Mouse (Mus musculus) olfactory bulb, adult 2 months (tissue): ENCODE measurements around the gene Cdkn1b. TPM values are rescaled to one million over a fixed set of nuclear protein-coding genes. Genes with fewer than 3 reads are reported as not detected.

Experiments used
- H3K27ac ChIP-seq: fragments of 200-500 bp; 2 replicates; pipeline ENCODE4 v1.5.1; 2012; ENCODE audit warnings: low read depth, low read length; ENCODE audit not compliant: insufficient read depth
- H3K4me1 ChIP-seq: fragments of 200-500 bp; 2 replicates; pipeline ENCODE4 v1.6.1; 2012; ENCODE audit warnings: low read length; ENCODE audit not compliant: control insufficient read depth, insufficient read depth
- H3K4me3 ChIP-seq: fragments of 200-500 bp; 2 replicates; pipeline ENCODE4 v1.5.1; 2012; ENCODE audit warnings: mild to moderate bottlenecking, low read depth, low read length, moderate library complexity; ENCODE audit not compliant: insufficient read depth
- CTCF ChIP-seq: fragments of 200-500 bp; IDR thresholded peaks from 2 replicates; pipeline ENCODE4 v1.5.1; 2012; ENCODE audit warnings: low read depth, mild to moderate bottlenecking, low read length, moderate library complexity; ENCODE audit not compliant: insufficient read depth
- POLR2A ChIP-seq: fragments of 200-500 bp; IDR thresholded peaks from 2 replicates; pipeline ENCODE4 v1.6.1; 2012; ENCODE audit warnings: mild to moderate bottlenecking, low read depth, low read length, moderate library complexity; ENCODE audit not compliant: insufficient read depth
- WGBS: fragments of 180-500 bp; shearing (Covaris S2); methylation state at CpG from one replicate; pipeline ENCODE4 v1.1.7; 2018; 5-methylcytosine and 5-hydroxymethylcytosine counted together
- polyA plus RNA-seq: library from polyadenylated mRNA; stranded (reverse); fragments of >200 nt; gene quantifications from 2 replicates; pipeline ENCODE4 v1.2.4, GENCODE M21; 2012; ENCODE audit warnings: low replicate concordance; ENCODE audit not compliant: missing spikeins, insufficient read depth, insufficient read length

The Cdkn1b gene
- polyA plus RNA-seq, 1 experiment: 69.9 TPM

DNA sequence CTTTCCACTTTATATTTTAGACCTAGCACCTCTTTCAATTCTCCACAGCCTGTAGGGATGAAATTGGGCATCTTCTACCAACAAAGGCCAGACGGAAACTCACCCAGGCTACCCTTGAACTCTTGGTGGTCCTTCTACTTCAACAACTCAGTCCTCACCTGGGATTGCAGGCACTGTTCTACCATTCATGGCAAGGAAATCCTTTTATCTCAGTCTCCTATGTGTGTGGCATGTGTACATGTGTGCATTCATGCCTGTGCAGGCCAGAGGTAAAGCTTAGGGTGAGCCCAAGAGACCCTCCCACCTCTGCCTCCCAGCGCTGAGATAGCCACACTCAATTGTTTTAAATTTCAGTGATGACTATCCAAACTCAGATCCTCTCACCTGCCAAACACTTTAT is 34.7 kb upstream of the Cdkn1b start:
- WGBS: 75% methylated on average over 2 of the region's 2 CpGs
- peaks cover 25% of the 10 kb centered on the region for H3K4me1 ChIP-seq
- TF ChIP-seq POLR2A (no peak), CTCF (no peak)
- H3K27ac ChIP-seq: no peak overlapping the region
- no peak overlapping the region; the same call in 1 of the 2 replicates for H3K4me3 ChIP-seq

GRCm38 (mm10) chr6:134886475-134886874 is 33.7 kb upstream of the Cdkn1b start:
- Histone ChIP-seq H3K4me1 (peaks cover 17% of the 10 kb centered on the region), H3K27ac (0 out of 2 replicates have a peak overlapping the region, but pooled peaks have one; percentile 94), H3K4me3 (no peak overlapping the region)
- no peak for TF ChIP-seq POLR2A
- no peak for TF ChIP-seq CTCF
- whole genome bisulfite sequencing: 16% methylated on average over 8 of the region's 8 CpGs

DNA sequence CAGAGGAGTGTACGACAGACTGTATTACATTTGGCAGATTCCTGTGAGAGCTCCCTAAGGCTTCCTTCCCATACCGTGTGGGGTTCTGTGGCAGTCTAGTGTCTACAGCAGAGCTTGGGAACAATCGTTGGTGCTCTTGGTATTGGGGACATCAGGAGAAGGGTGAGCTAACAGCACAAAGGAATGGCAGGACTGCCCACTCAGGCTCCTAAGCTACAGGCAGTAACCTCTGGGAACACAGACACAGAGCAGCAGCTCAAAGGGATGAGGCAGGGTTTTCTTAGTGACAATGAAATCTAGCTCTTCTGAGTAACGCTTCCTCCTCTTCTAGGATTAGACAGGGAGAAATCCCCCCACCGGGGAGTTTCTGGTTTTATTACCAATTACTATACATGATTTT is 33.2 kb upstream of the Cdkn1b start:
- H3K27ac ChIP-seq: peak overlapping the region; percentile 94
- H3K4me3 ChIP-seq: peak overlapping the region; percentile 84
- TF ChIP-seq CTCF (no peak), POLR2A (no peak)
- WGBS: 12% methylated on average over 5 of the region's 5 CpGs
- peaks cover 17% of the 10 kb centered on the region for H3K4me1 ChIP-seq

DNA sequence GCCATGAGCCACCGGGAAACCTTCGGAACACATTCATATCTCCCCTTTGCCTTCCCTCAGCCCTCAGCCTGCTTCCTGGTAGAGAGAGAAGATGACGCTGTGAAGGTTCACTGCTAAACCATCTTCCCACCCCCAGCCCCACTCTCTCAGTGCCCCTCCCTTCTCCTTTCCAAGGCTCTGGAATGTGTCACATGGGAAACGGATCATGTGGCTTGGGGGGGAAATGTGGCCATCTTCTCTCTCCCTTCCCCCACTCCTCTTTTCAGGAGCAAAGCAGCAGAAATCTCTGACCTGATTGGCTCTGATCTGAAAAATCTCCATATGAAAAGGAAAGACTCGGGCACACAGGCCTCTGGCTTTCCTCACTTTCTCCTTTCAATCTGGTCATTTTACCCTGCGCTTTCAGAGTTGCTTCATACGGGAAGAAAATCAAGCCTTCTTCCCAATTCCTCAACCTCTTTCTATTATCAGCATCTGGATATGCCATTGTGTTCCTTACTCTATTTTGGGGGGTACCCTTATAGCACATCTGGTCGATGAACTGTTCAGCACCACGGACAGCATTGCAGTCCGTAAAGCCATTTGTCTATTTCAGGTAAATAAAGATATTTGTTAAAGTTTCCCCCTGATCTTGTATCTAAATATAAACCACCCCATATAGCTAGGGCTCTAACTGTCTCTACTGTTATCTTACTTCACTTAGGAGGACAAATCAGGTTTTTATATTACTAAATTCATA is 32.3 kb upstream of the Cdkn1b start:
- peaks cover 17% of the 10 kb centered on the region for H3K4me1 ChIP-seq
- WGBS: 1% methylated on average over 10 of the region's 10 CpGs
- TF ChIP-seq POLR2A: peak; percentile 68; the same call in 1 of the 2 replicates
- TF ChIP-seq CTCF: no peak
- peak overlapping the region; percentile 97 for H3K27ac ChIP-seq
- H3K4me3 ChIP-seq: peak overlapping the region; percentile 84

GRCm38 (mm10) chr6:134888563-134889017 is 31.6 kb upstream of the Cdkn1b start:
- WGBS: 4% methylated on average over 4 of the region's 4 CpGs
- no peak overlapping the region for H3K4me3 ChIP-seq
- peaks cover 17% of the 10 kb centered on the region for H3K4me1 ChIP-seq
- peak overlapping the region; percentile 96 for H3K27ac ChIP-seq
- TF ChIP-seq POLR2A: peak; percentile 31; the same call in 1 of the 2 replicates
- no peak for TF ChIP-seq CTCF

GRCm38 (mm10) chr6:134889763-134890162 is 30.4 kb upstream of the Cdkn1b start:
- H3K4me1 ChIP-seq: peaks cover 9% of the 10 kb centered on the region
- no peak overlapping the region; the same call in 1 of the 2 replicates for H3K27ac ChIP-seq
- TF ChIP-seq POLR2A (no peak), CTCF (no peak)
- WGBS: 78% methylated on average over 1 of the region's 1 CpGs
- H3K4me3 ChIP-seq: no peak overlapping the region

- 84% methylated on average over 7 of the region's 7 CpGs for WGBS
- H3K4me3 ChIP-seq: no peak overlapping the region
- no peak overlapping the region for H3K27ac ChIP-seq
- H3K4me1 ChIP-seq: peaks cover 9% of the 10 kb centered on the region
- TF ChIP-seq CTCF (no peak), POLR2A (no peak)
Observed at GRCm38 (mm10) chr6:134890436-134890835, 29.8 kb upstream of the Cdkn1b start.

- 0 out of 2 replicates have a peak, but pooled peaks cover 2% of the 10 kb centered on the region for H3K4me1 ChIP-seq
- TF ChIP-seq POLR2A (no peak), CTCF (no peak)
- H3K27ac ChIP-seq: no peak overlapping the region
- H3K4me3 ChIP-seq: no peak overlapping the region
- 39% methylated on average over 15 of the region's 15 CpGs for WGBS
Observed at GRCm38 (mm10) chr6:134896570-134897436, 23.4 kb upstream of the Cdkn1b start.
